Mouse (Mus musculus): ENCODE measurements at regions not wholly inside any gene's neighbourhood (a gene's known extent, or its start where the extent isn't known, plus 50 kb on each side); places are given as distances from the start of the nearest gene placed in this dataset.

- TF ChIP-seq CTCF (IDR thresholded peaks at IDR 0.05; ENCODE audit: low read depth) = no peak
- no peak for TF ChIP-seq EP300 (IDR thresholded peaks at IDR 0.05; ENCODE audit: low read depth)
These were observed 230.0 kb upstream of the Plscr5 start for GRCm38 (mm10) chr9:91962726-91963125.

Data from heart, postnatal 0 days (tissue).